Mouse (Mus musculus): ENCODE data around the gene Agl. TPM values are rescaled to one million over a fixed set of nuclear protein-coding genes. Genes with fewer than 3 reads are reported as not detected.
A peak's percentile ranks its signal among the peaks of the same experiment; 100 is the strongest.
"Not testable (repeated sequence)": the region's sequence is repeated elsewhere in the genome, so short reads cannot be mapped to it uniquely, and the experiment has no call there.

Agl gene
- total RNA-seq, 2 experiments from 2014 or later, result 25.3 to 25.8 TPM

- H3K4me3 ChIP-seq, result no peak overlapping the region
- no peak for TF ChIP-seq CTCF (IDR thresholded peaks at IDR 0.05)
- H3K27ac ChIP-seq, result no peak overlapping the region
- intact Hi-C loops (cut with DNase I), result no loop called here
- no peak for DNase-seq (ENCODE audit: extremely low spot score in 1 of 2, low spot score in 2 of 2)
These were observed 22.1 kb downstream of the Agl start for GRCm38 (mm10) chr3:116785820-116786219.

GRCm38 (mm10) chr3:116784811-116785210, 23.2 kb downstream of the Agl start:
- Histone ChIP-seq H3K27ac (no peak overlapping the region), H3K4me3 (no peak overlapping the region)
- no peak for TF ChIP-seq CTCF (IDR thresholded peaks at IDR 0.05)
- DNase-seq (ENCODE audit: extremely low spot score in 1 of 2, low spot score in 2 of 2), result no peak
- intact Hi-C loops (cut with DNase I), result no loop called here

- no peak for DNase-seq (ENCODE audit: extremely low spot score in 1 of 2, low spot score in 2 of 2)
- Histone ChIP-seq H3K27ac (no peak overlapping the region), H3K4me3 (no peak overlapping the region)
- TF ChIP-seq CTCF (IDR thresholded peaks at IDR 0.05), result no peak
- intact Hi-C loops (cut with DNase I), result no loop called here
These were observed 23.7 kb downstream of the Agl start for GRCm38 (mm10) chr3:116784290-116784689.

- DNase-seq (ENCODE audit: extremely low spot score in 1 of 2, low spot score in 2 of 2), result no peak
- TF ChIP-seq CTCF (IDR thresholded peaks at IDR 0.05), result no peak
- Histone ChIP-seq H3K27ac (no peak overlapping the region), H3K4me3 (no peak overlapping the region)
- intact Hi-C loops (cut with DNase I), result no loop called here
These were observed 31.0 kb downstream of the Agl start for GRCm38 (mm10) chr3:116776961-116777360.

GRCm38 (mm10) chr3:116773836-116774235, 34.1 kb downstream of the Agl start:
- H3K27ac ChIP-seq, result no peak overlapping the region
- DNase-seq (ENCODE audit: extremely low spot score in 1 of 2, low spot score in 2 of 2), result no peak
- no peak overlapping the region for H3K4me3 ChIP-seq
- no peak for TF ChIP-seq CTCF (IDR thresholded peaks at IDR 0.05)
- intact Hi-C loops (cut with DNase I), result no loop called here

- no peak overlapping the region for H3K27ac ChIP-seq
- intact Hi-C loops (cut with DNase I), result no loop called here
- DNase-seq (ENCODE audit: extremely low spot score in 1 of 2, low spot score in 2 of 2), result no peak
- H3K4me3 ChIP-seq, result no peak overlapping the region
- peak; percentile 54 for TF ChIP-seq CTCF (IDR thresholded peaks at IDR 0.05)
These were observed 36.4 kb downstream of the Agl start for GRCm38 (mm10) chr3:116771597-116771996.

GRCm38 (mm10) chr3:116766963-116767362, 41.0 kb downstream of the Agl start:
- intact Hi-C loops (cut with DNase I); DNase-seq (ENCODE audit: extremely low spot score in 1 of 2, low spot score in 2 of 2); H3K4me3 ChIP-seq; H3K27ac ChIP-seq: not testable (repeated sequence)
- TF ChIP-seq CTCF (IDR thresholded peaks at IDR 0.05), result peak; percentile 51

GRCm38 (mm10) chr3:116752818-116753217, 55.1 kb downstream of the Agl start:
- no peak for TF ChIP-seq CTCF (IDR thresholded peaks at IDR 0.05)
- H3K4me3 ChIP-seq, result no peak overlapping the region
- no peak for DNase-seq (ENCODE audit: extremely low spot score in 1 of 2, low spot score in 2 of 2)
- intact Hi-C loops (cut with DNase I), result no loop called here
- no peak overlapping the region for H3K27ac ChIP-seq

GRCm38 (mm10) chr3:116751191-116751860, 56.6 kb downstream of the Agl start:
- peak; percentile 73 for TF ChIP-seq CTCF (IDR thresholded peaks at IDR 0.05)
- intact Hi-C loops (cut with DNase I), result loop anchor here (2.0 kb wide), 2 partner anchors 243 to 419 kb away; partner anchors contain the start of gene Rtca
- H3K4me3 ChIP-seq, result no peak overlapping the region
- H3K27ac ChIP-seq, result no peak overlapping the region
- DNase-seq (ENCODE audit: extremely low spot score in 1 of 2, low spot score in 2 of 2), result peak in 1 of 2 experiments; percentile 36

GRCm38 (mm10) chr3:116748391-116749170, 59.4 kb downstream of the Agl start:
- Histone ChIP-seq H3K4me3 (no peak overlapping the region), H3K27ac (no peak overlapping the region)
- intact Hi-C loops (cut with DNase I), result loop anchor here (2.0 kb wide), 1 partner anchor 154 kb away; the partner anchor contains the start of gene Sass6
- peak; percentile 28 to 38 for DNase-seq (ENCODE audit: extremely low spot score in 1 of 2, low spot score in 2 of 2)
- TF ChIP-seq CTCF (IDR thresholded peaks at IDR 0.05), result peak; percentile 69

GRCm38 (mm10) chr3:116747648-116748047, 60.3 kb downstream of the Agl start:
- intact Hi-C loops (cut with DNase I), result loop anchor here (2.0 kb wide), 1 partner anchor 153 kb away; the partner anchor contains the start of gene Sass6
- TF ChIP-seq CTCF (IDR thresholded peaks at IDR 0.05), result peak; percentile 12
- not testable (repeated sequence) for H3K4me3 ChIP-seq; H3K27ac ChIP-seq; DNase-seq (ENCODE audit: extremely low spot score in 1 of 2, low spot score in 2 of 2)

- no peak overlapping the region for H3K4me3 ChIP-seq
- no peak for DNase-seq (ENCODE audit: extremely low spot score in 1 of 2, low spot score in 2 of 2)
- no peak overlapping the region for H3K27ac ChIP-seq
- intact Hi-C loops (cut with DNase I), result no loop called here
- TF ChIP-seq CTCF (IDR thresholded peaks at IDR 0.05), result no peak
These were observed 67.0 kb downstream of the Agl start for GRCm38 (mm10) chr3:116740963-116741362.
